Mouse (Mus musculus): Measurements from ENCODE around the gene Ctu2.

- TF ChIP-seq CTCF (IDR thresholded peaks at IDR 0.05; ENCODE audit: borderline replicate concordance, insufficient read depth, low read depth, low read length): no peak
- no peak for TF ChIP-seq POLR2A (IDR thresholded peaks at IDR 0.05; ENCODE audit: borderline replicate concordance, insufficient read depth, low read length)
Observed at GRCm38 (mm10) chr8:122470691-122471090, 5.3 kb upstream of the Ctu2 start.

All from cerebellum, adult 2 months (tissue).